Mouse (Mus musculus): ENCODE data around the gene Rad9a. TPM values are rescaled to one million over a fixed set of nuclear protein-coding genes. Genes with fewer than 3 reads are reported as not detected.
"Not testable (repeated sequence)": the region's sequence is repeated elsewhere in the genome, so short reads cannot be mapped to it uniquely, and the experiment has no call there.

The Rad9a gene
- polyA plus RNA-seq (2012; ENCODE audit: insufficient read depth, insufficient read length, missing spikeins) = 25.1 and 27.2 TPM in 2 replicates

DNA sequence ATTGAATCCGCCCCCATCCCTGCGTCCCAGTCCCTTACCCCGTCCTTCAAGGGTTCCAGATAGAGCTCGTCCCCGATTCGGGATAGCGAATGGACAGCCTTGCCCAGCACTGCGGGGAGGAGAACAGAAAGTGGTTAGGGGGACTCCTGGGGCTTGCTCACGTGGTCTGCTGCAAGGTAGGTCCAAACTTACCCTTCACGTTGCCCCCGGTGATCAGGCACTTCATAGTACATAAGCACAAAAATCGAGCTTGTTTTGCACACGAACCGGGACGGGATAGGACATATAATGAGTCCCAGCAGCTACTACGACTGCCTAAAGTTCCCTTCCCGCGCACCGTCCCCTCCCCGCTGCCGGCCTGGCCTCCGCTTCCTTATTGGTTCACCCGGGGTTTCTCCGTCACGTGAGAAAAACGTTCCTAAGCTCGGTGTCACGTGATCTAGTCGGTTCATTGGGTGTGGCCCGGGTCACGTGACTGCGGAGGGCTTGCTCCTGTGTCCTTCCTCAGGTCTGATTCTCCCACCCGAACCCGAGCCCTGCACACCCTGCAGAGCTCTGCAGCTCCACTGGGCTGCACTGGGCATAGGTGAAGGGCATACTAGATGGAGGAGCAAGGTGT, at the start of gene Rad9a:
Rad9a (minus strand) TSS at position 372 of the 619 bp plus-strand sequence.
- H3K4me3 ChIP-seq (ENCODE audit: insufficient read depth, low read length) = peak within 1 kb of the TSS; percentile 70
- H3K27ac ChIP-seq (ENCODE audit: insufficient read depth, low read depth, low read length) = peak within 1 kb of the TSS; percentile 52
- TF ChIP-seq POLR2A (IDR thresholded peaks at IDR 0.05; ENCODE audit: borderline replicate concordance, low read depth, low read length) (no peak), CTCF (IDR thresholded peaks at IDR 0.05; ENCODE audit: low read depth, low read length) (no peak)
- peaks cover 31% of the 10 kb centered on the region for H3K4me1 ChIP-seq (ENCODE audit: control insufficient read depth, insufficient read depth, low read length)

DNA sequence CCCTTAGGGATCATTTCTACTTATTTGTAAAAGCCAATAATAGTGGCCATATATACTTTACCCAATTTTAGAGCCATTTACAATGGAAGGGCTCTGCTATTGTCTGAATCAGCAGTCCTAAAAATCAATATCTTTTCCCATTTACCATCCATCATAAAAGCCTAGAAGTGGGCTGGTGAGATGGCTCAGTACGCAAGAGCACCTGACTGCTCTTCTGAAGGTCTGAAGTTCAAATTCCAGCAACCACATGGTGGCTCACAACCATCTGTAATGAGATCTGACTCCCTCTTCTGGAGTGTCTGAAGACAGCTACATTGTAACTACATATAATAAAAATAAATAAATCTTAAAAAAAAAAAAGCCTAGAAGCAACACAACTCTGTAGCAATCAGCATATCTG, 47.2 kb upstream of the Rad9a start:
- not testable (repeated sequence) for H3K4me1 ChIP-seq (ENCODE audit: control insufficient read depth, insufficient read depth, low read length); H3K4me3 ChIP-seq (ENCODE audit: insufficient read depth, low read length); H3K27ac ChIP-seq (ENCODE audit: insufficient read depth, low read depth, low read length)

DNA sequence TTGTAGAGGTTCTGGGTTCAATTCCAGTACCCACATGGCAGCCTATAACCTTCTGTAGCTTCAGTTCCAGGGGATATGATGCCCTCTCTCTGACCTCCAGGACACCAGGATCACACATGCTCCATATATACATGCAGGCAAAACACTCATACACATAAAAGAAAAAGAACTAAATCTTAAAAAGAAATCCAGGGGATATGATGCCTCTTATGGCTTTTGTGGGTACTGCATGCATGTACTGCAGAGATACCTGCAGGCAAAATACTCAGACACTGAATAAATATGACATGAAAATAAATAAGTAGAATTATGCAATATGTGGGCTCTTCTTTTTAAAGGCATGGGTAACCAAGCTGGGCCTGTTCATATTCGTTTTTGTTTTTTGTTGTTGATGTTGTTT, 45.5 kb upstream of the Rad9a start:
- Histone ChIP-seq H3K4me1 (ENCODE audit: control insufficient read depth, insufficient read depth, low read length) (no peaks in the 10 kb centered on the region), H3K4me3 (ENCODE audit: insufficient read depth, low read length) (no peak overlapping the region), H3K27ac (ENCODE audit: insufficient read depth, low read depth, low read length) (no peak overlapping the region)
- no peak for TF ChIP-seq POLR2A (IDR thresholded peaks at IDR 0.05; ENCODE audit: borderline replicate concordance, low read depth, low read length)
- TF ChIP-seq CTCF (IDR thresholded peaks at IDR 0.05; ENCODE audit: low read depth, low read length) = no peak

DNA sequence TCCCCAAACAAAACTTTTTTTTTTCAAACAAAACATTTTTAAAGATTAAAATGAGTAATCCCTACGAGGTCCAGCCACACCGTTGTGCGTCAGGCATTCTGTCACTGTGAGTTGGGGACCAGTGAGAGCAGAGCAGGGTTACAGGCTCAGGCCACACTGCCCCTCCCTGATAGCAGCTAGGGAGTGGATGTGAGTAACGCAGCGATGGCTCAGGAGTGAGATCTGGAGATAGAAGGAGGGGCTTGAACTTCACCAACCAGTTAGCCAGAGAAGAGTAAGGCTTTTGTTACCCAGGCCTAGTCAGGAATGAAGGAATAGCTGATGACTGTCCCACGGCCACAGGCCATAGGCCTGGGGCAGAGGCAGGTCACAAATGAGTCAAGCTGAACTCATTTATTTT, 43.3 kb upstream of the Rad9a start:
- TF ChIP-seq CTCF (IDR thresholded peaks at IDR 0.05; ENCODE audit: low read depth, low read length) = no peak
- no peak for TF ChIP-seq POLR2A (IDR thresholded peaks at IDR 0.05; ENCODE audit: borderline replicate concordance, low read depth, low read length)
- Histone ChIP-seq H3K27ac (ENCODE audit: insufficient read depth, low read depth, low read length) (no peak overlapping the region), H3K4me1 (ENCODE audit: control insufficient read depth, insufficient read depth, low read length) (no peaks in the 10 kb centered on the region), H3K4me3 (ENCODE audit: insufficient read depth, low read length) (no peak overlapping the region)

DNA sequence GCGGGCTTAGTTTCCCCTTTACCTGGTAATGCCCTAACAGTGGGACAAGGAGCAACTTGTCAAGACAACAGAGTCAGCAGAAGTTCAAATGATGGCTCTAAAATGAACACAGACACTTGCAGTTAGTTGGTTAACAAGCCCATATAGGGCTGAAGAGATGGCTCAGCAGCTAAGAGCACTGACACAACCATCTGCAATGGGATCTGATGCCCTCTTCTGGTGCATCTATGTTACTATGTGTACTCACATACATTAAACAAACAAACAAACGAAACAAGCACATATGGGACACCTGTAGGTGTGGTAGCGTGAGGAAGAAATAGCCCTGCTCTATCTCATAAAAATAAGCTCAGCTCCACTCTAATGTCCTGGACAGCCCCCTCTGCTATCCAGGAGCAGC, 41.0 kb upstream of the Rad9a start:
- TF ChIP-seq CTCF (IDR thresholded peaks at IDR 0.05; ENCODE audit: low read depth, low read length) (no peak), POLR2A (IDR thresholded peaks at IDR 0.05; ENCODE audit: borderline replicate concordance, low read depth, low read length) (no peak)

DNA sequence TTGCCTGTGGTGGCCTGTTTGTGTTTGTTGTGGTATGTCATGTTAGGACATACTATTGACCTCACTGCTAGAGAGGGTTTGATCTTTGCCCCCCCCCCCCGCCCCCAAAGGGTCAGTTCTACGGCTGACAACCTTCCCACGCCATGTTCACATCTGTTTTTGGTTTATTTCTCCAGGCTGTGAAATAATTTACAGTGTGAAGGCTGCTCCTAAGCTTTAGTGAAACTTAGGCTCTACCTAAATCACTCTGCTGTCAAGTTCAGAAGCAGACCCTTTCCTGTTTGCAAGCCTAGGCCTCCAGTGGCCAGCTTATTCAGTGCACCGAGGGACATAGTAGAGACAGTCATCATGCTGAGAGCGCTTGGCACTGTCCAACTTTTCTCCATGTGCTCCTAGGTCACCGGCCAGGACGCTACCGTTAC, 38.8 kb upstream of the Rad9a start:
- Histone ChIP-seq H3K27ac (ENCODE audit: insufficient read depth, low read depth, low read length) (no peak overlapping the region), H3K4me3 (ENCODE audit: insufficient read depth, low read length) (no peak overlapping the region)

More for the DNA sequence above, 41.0 kb upstream of the Rad9a start:
- Histone ChIP-seq H3K27ac (ENCODE audit: insufficient read depth, low read depth, low read length) (no peak overlapping the region), H3K4me3 (ENCODE audit: insufficient read depth, low read length) (no peak overlapping the region), H3K4me1 (ENCODE audit: control insufficient read depth, insufficient read depth, low read length) (no peaks in the 10 kb centered on the region)

DNA sequence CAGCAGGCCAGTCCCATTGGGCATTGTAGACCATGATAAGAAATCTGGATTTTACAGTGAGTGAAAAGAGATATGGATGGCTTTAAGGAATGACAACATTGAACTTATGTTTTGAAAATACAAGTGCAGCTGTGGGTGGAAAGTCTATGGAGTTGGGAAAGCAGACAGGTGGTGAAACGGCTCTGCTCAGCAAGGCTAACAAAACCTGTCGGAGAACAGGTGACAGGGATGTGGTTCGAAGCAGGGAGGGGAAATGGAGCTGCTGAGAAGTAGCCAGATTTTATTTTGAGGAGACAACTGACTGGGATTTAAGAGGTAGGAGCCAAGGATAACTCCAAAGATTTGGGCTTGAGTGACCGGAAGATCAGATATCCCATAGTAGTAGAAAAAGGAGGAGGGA, 33.1 kb upstream of the Rad9a start:
- peaks cover 24% of the 10 kb centered on the region for H3K4me1 ChIP-seq (ENCODE audit: control insufficient read depth, insufficient read depth, low read length)
- H3K4me3 ChIP-seq (ENCODE audit: insufficient read depth, low read length) = no peak overlapping the region
- H3K27ac ChIP-seq (ENCODE audit: insufficient read depth, low read depth, low read length) = no peak overlapping the region
- TF ChIP-seq POLR2A (IDR thresholded peaks at IDR 0.05; ENCODE audit: borderline replicate concordance, low read depth, low read length) (no peak), CTCF (IDR thresholded peaks at IDR 0.05; ENCODE audit: low read depth, low read length) (no peak)

More for the DNA sequence above, 38.8 kb upstream of the Rad9a start:
- no peaks in the 10 kb centered on the region for H3K4me1 ChIP-seq (ENCODE audit: control insufficient read depth, insufficient read depth, low read length)
- TF ChIP-seq POLR2A (IDR thresholded peaks at IDR 0.05; ENCODE audit: borderline replicate concordance, low read depth, low read length) (no peak), CTCF (IDR thresholded peaks at IDR 0.05; ENCODE audit: low read depth, low read length) (no peak)

DNA sequence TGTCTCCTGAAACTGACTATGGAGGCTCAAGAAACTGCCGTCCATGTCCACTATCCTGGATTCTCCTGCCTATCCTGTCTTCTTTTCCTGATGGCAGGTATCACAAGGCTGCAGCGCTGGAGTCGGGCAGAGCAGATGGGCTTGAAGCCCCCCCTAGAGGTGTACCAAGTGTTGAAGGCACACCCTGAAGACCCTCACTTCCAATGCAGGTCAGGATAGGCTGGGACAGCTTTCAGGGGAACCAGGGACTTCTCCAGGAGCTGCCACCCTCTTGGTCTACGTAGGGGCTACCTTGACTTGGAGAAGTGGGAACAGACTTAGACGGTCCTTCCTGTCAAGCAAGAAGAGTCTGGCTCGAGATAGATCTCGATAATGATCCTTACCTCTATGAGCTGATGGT, 31.2 kb upstream of the Rad9a start:
- peak overlapping the region; percentile 56 for H3K4me3 ChIP-seq (ENCODE audit: insufficient read depth, low read length)
- peak overlapping the region; percentile 94 for H3K27ac ChIP-seq (ENCODE audit: insufficient read depth, low read depth, low read length)
- peaks cover 24% of the 10 kb centered on the region for H3K4me1 ChIP-seq (ENCODE audit: control insufficient read depth, insufficient read depth, low read length)
- TF ChIP-seq CTCF (IDR thresholded peaks at IDR 0.05; ENCODE audit: low read depth, low read length) (no peak), POLR2A (IDR thresholded peaks at IDR 0.05; ENCODE audit: borderline replicate concordance, low read depth, low read length) (no peak)

DNA sequence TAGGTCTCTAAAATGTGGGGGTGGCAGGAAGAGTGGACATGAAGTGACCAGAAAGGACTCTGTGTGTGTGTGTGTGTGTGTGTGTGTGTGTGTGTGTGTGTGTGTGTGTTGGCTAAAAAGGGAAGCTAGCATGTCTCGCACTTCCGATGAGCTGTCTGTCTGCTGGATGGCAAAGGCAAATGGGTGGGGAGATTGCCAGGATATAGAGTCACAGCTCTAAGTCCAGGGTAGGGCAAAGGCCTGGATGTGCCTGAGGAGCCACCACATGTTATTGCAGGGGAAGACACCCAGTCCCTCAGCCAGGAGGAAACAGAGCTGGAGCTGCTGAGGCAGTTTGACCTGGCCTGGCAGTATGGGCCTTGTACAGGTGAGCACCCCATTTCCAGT, 30.7 kb upstream of the Rad9a start:
- H3K27ac ChIP-seq (ENCODE audit: insufficient read depth, low read depth, low read length) = peak overlapping the region; percentile 94
- H3K4me1 ChIP-seq (ENCODE audit: control insufficient read depth, insufficient read depth, low read length) = peaks cover 24% of the 10 kb centered on the region
- peak overlapping the region; percentile 56 for H3K4me3 ChIP-seq (ENCODE audit: insufficient read depth, low read length)
- TF ChIP-seq POLR2A (IDR thresholded peaks at IDR 0.05; ENCODE audit: borderline replicate concordance, low read depth, low read length) (no peak), CTCF (IDR thresholded peaks at IDR 0.05; ENCODE audit: low read depth, low read length) (no peak)

DNA sequence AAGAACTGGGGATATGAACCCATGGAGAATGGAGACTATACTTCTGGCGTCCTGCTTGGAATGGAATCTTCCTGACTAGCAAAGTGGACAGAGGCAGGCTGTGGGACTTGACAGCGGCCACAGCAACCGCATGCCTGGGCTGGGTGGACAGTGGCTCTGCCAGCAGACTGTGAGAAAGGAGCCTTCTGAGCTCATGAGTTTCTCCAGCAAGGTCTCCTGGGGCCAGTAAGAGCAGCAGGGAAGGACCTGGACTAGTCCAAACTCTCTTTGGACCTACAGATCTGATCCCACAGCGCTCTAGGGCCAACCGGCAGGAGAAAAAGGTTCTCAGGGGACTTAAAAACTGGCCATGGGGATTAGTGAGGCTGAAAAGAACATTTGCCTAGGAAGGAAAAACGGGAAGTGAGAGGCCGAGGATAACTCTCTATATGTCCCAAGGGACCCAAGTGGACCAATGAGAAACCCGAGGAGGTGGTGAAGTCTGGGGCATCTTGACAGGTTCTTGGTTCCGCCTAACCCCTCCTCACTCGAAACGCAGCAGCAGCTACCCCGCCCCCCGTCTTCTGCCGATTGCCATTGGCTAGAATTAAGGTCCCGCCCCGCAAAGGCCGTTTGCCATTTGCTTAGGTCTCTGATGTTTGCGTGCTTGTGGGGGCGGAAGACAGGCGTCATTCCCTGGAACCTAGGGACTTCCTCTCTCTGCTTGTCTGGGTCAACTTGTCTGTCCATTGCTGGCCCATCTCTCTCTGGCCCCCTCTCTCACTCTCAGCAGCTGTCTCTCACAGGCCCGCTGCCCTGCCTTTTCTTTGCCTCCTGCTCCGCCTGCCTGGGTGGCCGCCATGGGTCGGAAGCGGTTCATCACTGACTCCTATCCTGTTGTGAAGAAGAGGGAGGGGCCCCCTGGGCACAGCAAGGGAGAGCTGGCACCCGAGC, 30.1 kb upstream of the Rad9a start, which contains the start of gene Pold4:
Pold4 (plus strand) TSS at position 647 of the 933 bp plus-strand sequence.
- Histone ChIP-seq H3K4me1 (ENCODE audit: control insufficient read depth, insufficient read depth, low read length) (peaks cover 24% of the 10 kb centered on the region), H3K4me3 (ENCODE audit: insufficient read depth, low read length) (peak within 1 kb of the TSS; percentile 56), H3K27ac (ENCODE audit: insufficient read depth, low read depth, low read length) (peak within 1 kb of the TSS; percentile 94)
- no peak for TF ChIP-seq CTCF (IDR thresholded peaks at IDR 0.05; ENCODE audit: low read depth, low read length)
- no peak; the same call in 1 of the 2 replicates for TF ChIP-seq POLR2A (IDR thresholded peaks at IDR 0.05; ENCODE audit: borderline replicate concordance, low read depth, low read length)

Measured in bone marrow macrophage, adult 2 months (primary cell).